Mouse (Mus musculus) limb, embryonic 11.5 days (tissue): ENCODE data around the gene Dnah11. TPM values are rescaled to one million over a fixed set of nuclear protein-coding genes. Genes with fewer than 3 reads are reported as not detected.

ENCODE experiments used
- ATAC-seq: fragments of 200-750 bp; cut with Nextera tagmentation; 2 replicates; pipeline ENCODE4 v1.8.0; 2017; ENCODE audit warnings: low read depth; ENCODE audit not compliant: insufficient number of reproducible peaks, low FRiP score, low TSS enrichment
- DNase-seq: peaks from one replicate; pipeline ENCODE4 v3.0.0-alpha.2; 2015; ENCODE audit warnings: low spot score
- H3K27ac ChIP-seq: fragments of 300-500 bp; sonication (generic); replicated peaks from 2 replicates; pipeline ENCODE4 v1.5.1; 2014; ENCODE audit warnings: low read depth, mild to moderate bottlenecking, low read length
- H3K27me3 ChIP-seq: fragments of 300-500 bp; sonication (generic); 2 replicates; pipeline ENCODE4 v1.6.1; 2014; ENCODE audit warnings: mild to moderate bottlenecking, low read length, mixed read lengths; ENCODE audit not compliant: control insufficient read depth, insufficient read depth
- H3K36me3 ChIP-seq: fragments of 300-500 bp; sonication (generic); 2 replicates; pipeline ENCODE4 v1.6.1; 2014; ENCODE audit warnings: mild to moderate bottlenecking, low read length, moderate library complexity, mixed read lengths; ENCODE audit not compliant: control insufficient read depth, insufficient read depth
- H3K4me1 ChIP-seq: fragments of 300-500 bp; sonication (generic); 2 replicates; pipeline ENCODE4 v1.6.1; 2014; ENCODE audit warnings: low read length, mixed read lengths; ENCODE audit not compliant: control insufficient read depth, insufficient read depth
- H3K4me2 ChIP-seq: fragments of 300-500 bp; sonication (generic); 2 replicates; pipeline ENCODE4 v1.6.1; 2014; ENCODE audit warnings: low read depth, mild to moderate bottlenecking, moderate library complexity; ENCODE audit not compliant: severe bottlenecking
- H3K4me3 ChIP-seq: fragments of 300-500 bp; sonication (generic); 2 replicates; pipeline ENCODE4 v1.5.1; 2014; ENCODE audit warnings: low read depth, low read length
- H3K9ac ChIP-seq: fragments of 300-500 bp; sonication (generic); 2 replicates; pipeline ENCODE4 v1.6.1; 2014; ENCODE audit warnings: mild to moderate bottlenecking, low read length
- H3K9me3 ChIP-seq: fragments of 300-500 bp; sonication (generic); 2 replicates; pipeline ENCODE4 v1.6.1; 2016; ENCODE audit warnings: low read length; ENCODE audit not compliant: control insufficient read depth
- WGBS: fragments of 180-500 bp; shearing (Covaris S2); extraction: QIAGEN DNeasy Blood & Tissue Kit; methylation state at CpG from one replicate; pipeline ENCODE4 v1.1.7; 2014; 5-methylcytosine and 5-hydroxymethylcytosine counted together
- polyA plus RNA-seq: library from polyadenylated mRNA; unstranded; fragments of >200 nt; fragmentation: Nextera tagmentation; extraction: Ambion mirVana; gene quantifications from 2 replicates; pipeline ENCODE4 v1.2.1, GENCODE M21; 2014

Gene Dnah11
- polyA plus RNA-seq, 1 experiment from 2014 or later = 0.19 TPM

DNA sequence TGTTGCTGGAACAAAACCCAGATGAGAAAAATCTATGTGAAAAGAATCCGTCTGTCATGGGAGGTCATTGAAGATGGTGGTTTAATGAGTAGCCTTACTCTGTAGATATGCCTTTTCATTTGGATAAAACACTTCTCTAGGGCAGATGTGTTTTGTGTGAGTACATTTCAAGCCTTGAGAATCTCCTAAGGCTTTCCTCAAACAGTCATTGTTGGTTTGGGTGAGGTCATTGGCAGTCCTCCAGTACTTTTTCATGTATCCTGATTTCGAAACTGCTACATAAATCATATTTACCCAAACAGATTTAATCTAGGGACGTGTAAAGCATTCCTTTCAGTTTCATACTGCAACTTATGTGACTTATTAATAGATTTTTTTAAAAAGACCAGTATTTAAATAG is 370.5 kb downstream of the Dnah11 start:
- ATAC-seq (no peak), DNase-seq (no peak)
- Histone ChIP-seq H3K36me3 (no peaks in the 10 kb centered on the region), H3K4me3 (no peak overlapping the region), H3K27me3 (no peaks in the 10 kb centered on the region), H3K9ac (no peak overlapping the region), H3K4me2 (no peak overlapping the region), H3K4me1 (no peaks in the 10 kb centered on the region), H3K27ac (no peak overlapping the region), H3K9me3 (no peaks in the 10 kb centered on the region)
- 88% methylated on average over 3 of the region's 3 CpGs for WGBS

Other genes with a start within 250 kb of the Dnah11 start
- 20.7 and 21.3 TPM in 2 replicates for gene Sp4, start 102.4 kb upstream of the Dnah11 start, polyA plus RNA-seq